Mouse (Mus musculus) neural tube, embryonic 14.5 days (tissue): ENCODE measurements around the gene BC048679. TPM values are rescaled to one million over a fixed set of nuclear protein-coding genes. Genes with fewer than 3 reads are reported as not detected.

Experiments
- ATAC-seq: fragments of 200-750 bp; cut with Nextera tagmentation; 2 replicates; pipeline ENCODE4 v1.8.0; 2017; ENCODE audit warnings: low read depth, mild to moderate bottlenecking, moderate TSS enrichment, moderate library complexity
- H3K27ac ChIP-seq: fragments of 300-500 bp; sonication (generic); 2 replicates; pipeline ENCODE4 v1.5.1; 2014; ENCODE audit warnings: low read depth, mild to moderate bottlenecking, control low read depth, low read length, moderate library complexity, mixed read lengths
- H3K27me3 ChIP-seq: fragments of 300-500 bp; sonication (generic); 2 replicates; pipeline ENCODE4 v1.6.1; 2014; ENCODE audit warnings: low read length; ENCODE audit not compliant: control insufficient read depth, insufficient read depth
- H3K36me3 ChIP-seq: fragments of 300-500 bp; sonication (generic); 2 replicates; pipeline ENCODE4 v1.6.1; 2014; ENCODE audit warnings: low read length, mixed read lengths; ENCODE audit not compliant: control insufficient read depth, insufficient read depth
- H3K4me1 ChIP-seq: fragments of 300-500 bp; sonication (generic); 2 replicates; pipeline ENCODE4 v1.6.1; 2014; ENCODE audit warnings: low read length; ENCODE audit not compliant: control insufficient read depth, insufficient read depth
- H3K4me2 ChIP-seq: fragments of 300-500 bp; sonication (generic); 2 replicates; pipeline ENCODE4 v1.6.1; 2014; ENCODE audit warnings: mild to moderate bottlenecking, low read depth, low read length, control low read depth
- H3K4me3 ChIP-seq: fragments of 300-500 bp; sonication (generic); 2 replicates; pipeline ENCODE4 v1.5.1; 2014; ENCODE audit warnings: low read depth, low read length, control low read depth, mixed read lengths
- H3K9ac ChIP-seq: fragments of 300-500 bp; sonication (generic); replicated peaks from 2 replicates; pipeline ENCODE4 v1.6.1; 2014; ENCODE audit warnings: low read depth, mild to moderate bottlenecking, control low read depth, low read length, mixed read lengths
- H3K9me3 ChIP-seq: fragments of 300-500 bp; sonication (generic); 2 replicates; pipeline ENCODE4 v1.6.1; 2016; ENCODE audit warnings: low read length; ENCODE audit not compliant: control insufficient read depth
- WGBS: fragments of 180-500 bp; shearing (Covaris S2); extraction: QIAGEN DNeasy Blood & Tissue Kit; methylation state at CpG from one replicate; pipeline ENCODE4 v1.1.7; 2014; 5-methylcytosine and 5-hydroxymethylcytosine counted together
- polyA plus RNA-seq: library from polyadenylated mRNA; unstranded; fragments of >200 nt; fragmentation: Nextera tagmentation; extraction: Ambion mirVana; gene quantifications from 2 replicates; pipeline ENCODE4 v1.2.1, GENCODE M21; 2014

Gene BC048679
- polyA plus RNA-seq, 1 experiment from 2014 or later, result not detected

- peak overlapping the region; percentile 79 for H3K4me2 ChIP-seq
- H3K36me3 ChIP-seq, result no peaks in the 10 kb centered on the region
- 13% methylated on average over 13 of the region's 13 CpGs for WGBS
- H3K27ac ChIP-seq, result peak overlapping the region; percentile 89
- H3K27me3 ChIP-seq, result no peaks in the 10 kb centered on the region
- peaks cover 7% of the 10 kb centered on the region for H3K4me1 ChIP-seq
- peak overlapping the region; percentile 63 for H3K9ac ChIP-seq
- H3K9me3 ChIP-seq, result no peaks in the 10 kb centered on the region
- ATAC-seq, result peak; percentile 11; the same call in 1 of the 2 replicates
- peak overlapping the region; percentile 54 for H3K4me3 ChIP-seq
These were observed 25.6 kb upstream of the BC048679 start for GRCm38 (mm10) chr7:81523663-81524017.

- Histone ChIP-seq H3K27me3 (no peaks in the 10 kb centered on the region), H3K36me3 (no peaks in the 10 kb centered on the region), H3K27ac (peak overlapping the region; percentile 89), H3K4me1 (peaks cover 7% of the 10 kb centered on the region), H3K9ac (peak overlapping the region; percentile 63), H3K4me3 (peak overlapping the region; percentile 54), H3K9me3 (no peaks in the 10 kb centered on the region), H3K4me2 (peak overlapping the region; percentile 79)
- peak; percentile 98 for ATAC-seq
- WGBS, result under 1% methylated on average over 31 of the region's 31 CpGs
These were observed 25.1 kb upstream of the BC048679 start for GRCm38 (mm10) chr7:81523008-81523662.

GRCm38 (mm10) chr7:81516154-81517030 is 18.3 kb upstream of the BC048679 start:
- no peaks in the 10 kb centered on the region for H3K27me3 ChIP-seq
- no peaks in the 10 kb centered on the region for H3K36me3 ChIP-seq
- ATAC-seq, result no peak
- H3K4me2 ChIP-seq, result no peak overlapping the region
- H3K4me1 ChIP-seq, result no peaks in the 10 kb centered on the region
- H3K9ac ChIP-seq, result no peak overlapping the region
- no peak overlapping the region for H3K27ac ChIP-seq
- H3K4me3 ChIP-seq, result no peak overlapping the region
- WGBS, result 72% methylated on average over 6 of the region's 6 CpGs
- no peaks in the 10 kb centered on the region for H3K9me3 ChIP-seq

- 63% methylated on average over 13 of the region's 13 CpGs for WGBS
- Histone ChIP-seq H3K4me2 (no peak overlapping the region), H3K9me3 (no peaks in the 10 kb centered on the region), H3K4me3 (no peak overlapping the region), H3K36me3 (no peaks in the 10 kb centered on the region), H3K27ac (no peak overlapping the region), H3K4me1 (no peaks in the 10 kb centered on the region), H3K9ac (no peak overlapping the region), H3K27me3 (no peaks in the 10 kb centered on the region)
- no peak for ATAC-seq
These were observed 17.0 kb upstream of the BC048679 start for GRCm38 (mm10) chr7:81514906-81515590.

GRCm38 (mm10) chr7:81501050-81501449 is 3.0 kb upstream of the BC048679 start:
- Histone ChIP-seq H3K27me3 (no peaks in the 10 kb centered on the region), H3K4me3 (no peak overlapping the region), H3K4me1 (no peaks in the 10 kb centered on the region), H3K27ac (no peak overlapping the region), H3K4me2 (no peak overlapping the region), H3K9ac (no peak overlapping the region), H3K9me3 (no peaks in the 10 kb centered on the region), H3K36me3 (no peaks in the 10 kb centered on the region)
- no peak for ATAC-seq
- WGBS, result 87% methylated on average over 2 of the region's 2 CpGs

- 12% methylated on average over 6 of the region's 6 CpGs for WGBS
- Histone ChIP-seq H3K9me3 (no peaks in the 10 kb centered on the region), H3K4me1 (peaks cover 6% of the 10 kb centered on the region), H3K36me3 (no peaks in the 10 kb centered on the region), H3K4me3 (no peak overlapping the region), H3K27ac (no peak overlapping the region), H3K9ac (no peak overlapping the region), H3K27me3 (peaks cover 2% of the 10 kb centered on the region; the same call in 1 of the 2 replicates), H3K4me2 (no peak overlapping the region)
- no peak for ATAC-seq
These were observed 910 bp downstream of the BC048679 start for GRCm38 (mm10) chr7:81497171-81497570.

GRCm38 (mm10) chr7:81493331-81494021 is 4.6 kb downstream of the BC048679 start, which contains the start of gene Ap3b2:
TSS of gene Ap3b2 (minus strand) at chr7:81493925.
- Histone ChIP-seq H3K27ac (peak within 1 kb of the TSS; percentile 97), H3K4me1 (peaks cover 13% of the 10 kb centered on the region), H3K36me3 (no peaks in the 10 kb centered on the region), H3K4me2 (peak within 1 kb of the TSS; percentile 54), H3K4me3 (peak within 1 kb of the TSS; percentile 86), H3K9me3 (no peaks in the 10 kb centered on the region), H3K9ac (peak within 1 kb of the TSS; percentile 87), H3K27me3 (peaks cover 2% of the 10 kb centered on the region; the same call in 1 of the 2 replicates)
- WGBS, result under 1% methylated on average over 57 of the region's 57 CpGs
- ATAC-seq, result peak; percentile 95

- Histone ChIP-seq H3K27me3 (peaks cover 2% of the 10 kb centered on the region; the same call in 1 of the 2 replicates), H3K4me3 (peak overlapping the region; percentile 86)
- 27% methylated on average over 9 of the region's 9 CpGs for WGBS
These were observed 5.5 kb downstream of the BC048679 start for GRCm38 (mm10) chr7:81492628-81493027.

More at GRCm38 (mm10) chr7:81492628-81493027, 5.5 kb downstream of the BC048679 start:
- no peaks in the 10 kb centered on the region for H3K36me3 ChIP-seq
- H3K9me3 ChIP-seq, result no peaks in the 10 kb centered on the region
- ATAC-seq, result no peak
- peak overlapping the region; percentile 87 for H3K9ac ChIP-seq
- H3K27ac ChIP-seq, result peak overlapping the region; percentile 97
- H3K4me1 ChIP-seq, result peaks cover 13% of the 10 kb centered on the region
- peak overlapping the region; percentile 54 for H3K4me2 ChIP-seq
